Mouse (Mus musculus) kidney, adult 8-10 months (tissue): Measurements from ENCODE around the gene Sgms1.
A peak's percentile ranks its signal among the peaks of the same experiment; 100 is the strongest.

ENCODE experiments used
- DNase-seq, 2 experiments: peaks; one replicate each; pipeline ENCODE4 v3.0.0; 2022

Gene Sgms1

DNA sequence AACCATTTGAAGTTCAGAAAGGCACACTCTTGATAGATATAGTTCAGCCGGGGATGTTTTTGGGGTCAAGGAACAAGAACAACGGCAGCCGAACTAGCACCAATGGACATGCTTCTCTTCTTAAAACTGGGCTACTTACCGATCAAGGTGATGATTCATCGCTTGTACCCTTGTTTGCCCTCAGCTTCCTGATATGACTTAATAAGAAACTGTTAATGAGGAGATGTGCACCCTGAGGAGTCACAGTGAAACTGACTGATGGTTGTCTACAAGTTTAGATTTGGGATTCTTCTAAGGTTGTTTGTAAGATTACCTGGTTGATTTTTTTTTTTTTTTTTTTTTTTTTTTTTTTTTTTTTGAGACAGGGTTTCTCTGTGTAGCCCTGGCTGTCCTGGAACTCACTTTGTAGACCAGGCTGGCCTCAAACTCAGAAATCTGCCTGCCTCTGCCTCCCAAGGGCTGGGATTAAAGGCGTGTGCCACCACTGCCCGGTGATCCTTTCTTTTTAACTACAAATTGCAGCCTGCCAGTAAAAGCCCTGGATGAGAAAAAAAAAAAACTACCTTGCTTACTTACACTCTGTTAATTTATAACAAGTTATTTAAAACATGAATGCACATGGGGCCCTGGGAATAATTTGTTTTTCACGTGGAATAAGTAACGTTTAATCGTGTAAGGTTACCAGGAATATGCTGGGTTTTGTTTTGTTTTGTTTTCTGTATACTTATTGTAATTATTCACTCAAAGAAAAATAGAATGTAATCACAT lies 126.5 kb downstream of the Sgms1 start:
- peak in 1 of 2 experiments; percentile 46 for DNase-seq

DNA sequence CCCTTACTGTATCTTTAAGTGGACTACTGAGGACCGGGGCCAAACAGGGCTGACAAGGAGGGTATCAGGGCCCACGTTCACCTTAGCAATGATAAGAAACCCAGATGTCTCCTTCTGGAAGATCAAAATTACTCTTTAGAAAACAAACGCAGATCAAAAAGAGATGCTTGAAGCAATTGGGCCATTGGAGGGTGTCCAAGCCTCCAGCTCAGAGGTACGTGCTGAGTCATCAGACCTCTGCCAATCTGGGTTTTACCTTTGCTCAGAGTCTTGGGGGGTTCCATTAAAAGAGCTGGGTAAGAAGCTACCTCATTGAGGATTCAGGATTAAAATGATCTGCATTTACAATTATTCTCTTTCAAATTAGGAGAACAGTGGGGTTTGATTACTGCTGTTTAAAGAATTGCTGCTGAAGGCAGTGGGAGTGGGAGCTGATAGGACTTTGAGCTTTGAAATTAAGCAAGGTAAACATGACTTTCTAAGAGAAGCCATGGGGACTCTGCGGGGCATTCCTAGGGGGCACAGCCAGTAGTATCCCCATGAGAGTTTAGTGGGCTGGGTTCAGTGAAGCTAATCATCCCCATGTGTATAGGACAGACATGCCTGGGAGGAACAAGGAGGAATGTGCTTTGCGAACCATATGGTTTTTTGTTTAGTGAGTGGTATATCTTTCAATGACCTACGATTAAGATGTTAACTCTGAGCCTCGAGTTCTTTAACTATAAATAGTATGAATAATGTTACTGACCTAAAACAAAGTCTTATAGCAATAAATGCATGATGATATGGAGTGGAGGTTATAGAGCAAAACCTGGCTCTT lies 128.4 kb downstream of the Sgms1 start:
- DNase-seq, result peak; percentile 57 to 65

DNA sequence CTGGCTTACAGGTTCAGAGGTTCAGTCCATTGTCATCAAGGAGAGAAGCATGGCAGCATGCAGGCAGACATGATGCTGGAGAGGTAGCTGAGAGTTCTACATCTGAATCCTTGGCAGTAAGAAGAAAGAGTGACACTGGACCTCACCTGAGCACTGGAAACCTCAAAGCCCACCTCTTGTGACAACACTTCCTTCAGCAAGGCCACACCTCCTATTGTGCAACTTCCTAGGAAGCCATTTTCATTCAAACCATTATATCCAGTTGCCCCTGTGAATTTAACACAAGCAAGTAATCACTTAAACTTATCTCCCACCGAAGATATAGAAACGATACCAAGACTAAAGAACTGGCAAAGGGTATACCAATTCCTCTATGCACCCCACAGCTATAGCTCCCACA lies 129.7 kb downstream of the Sgms1 start:
- DNase-seq, result no peak

DNA sequence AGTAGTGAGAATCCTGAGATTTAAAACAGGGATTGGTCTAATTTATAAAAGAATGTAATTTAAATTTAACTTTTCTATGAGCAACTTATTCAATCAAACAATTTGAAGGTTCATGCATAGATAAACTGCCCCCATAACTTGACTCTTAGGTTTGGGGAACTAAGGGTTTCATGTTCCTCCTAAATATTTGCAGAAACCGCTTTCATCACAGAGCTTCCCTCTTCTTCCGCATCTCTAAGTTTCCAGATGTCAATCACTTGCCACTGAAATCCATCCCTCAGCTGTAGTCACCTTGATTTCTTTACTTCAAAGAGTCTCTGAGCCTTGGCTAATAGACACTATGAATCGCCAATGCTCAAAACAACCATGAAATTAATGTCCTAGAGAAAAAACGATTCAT lies 130.5 kb downstream of the Sgms1 start:
- no peak for DNase-seq

DNA sequence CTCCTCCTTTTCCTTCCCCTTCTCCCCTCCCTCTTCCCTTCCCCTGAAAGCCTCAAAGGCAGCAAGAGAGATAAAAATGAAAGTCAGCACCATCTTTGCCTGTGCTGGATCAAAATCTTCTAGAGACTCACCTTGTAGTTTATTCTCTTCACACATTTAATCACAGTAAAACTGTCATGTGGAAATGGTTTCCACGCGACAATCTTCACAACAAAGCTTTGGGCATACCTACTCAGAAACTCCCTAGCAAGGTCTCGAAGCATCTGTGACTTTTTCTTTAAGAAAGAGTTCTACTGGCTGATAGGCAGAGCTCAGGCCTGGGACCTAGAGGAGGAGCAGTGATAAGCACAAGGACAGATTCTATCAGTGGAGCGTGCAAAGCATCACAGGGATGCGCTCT lies 131.4 kb downstream of the Sgms1 start:
- no peak for DNase-seq

DNA sequence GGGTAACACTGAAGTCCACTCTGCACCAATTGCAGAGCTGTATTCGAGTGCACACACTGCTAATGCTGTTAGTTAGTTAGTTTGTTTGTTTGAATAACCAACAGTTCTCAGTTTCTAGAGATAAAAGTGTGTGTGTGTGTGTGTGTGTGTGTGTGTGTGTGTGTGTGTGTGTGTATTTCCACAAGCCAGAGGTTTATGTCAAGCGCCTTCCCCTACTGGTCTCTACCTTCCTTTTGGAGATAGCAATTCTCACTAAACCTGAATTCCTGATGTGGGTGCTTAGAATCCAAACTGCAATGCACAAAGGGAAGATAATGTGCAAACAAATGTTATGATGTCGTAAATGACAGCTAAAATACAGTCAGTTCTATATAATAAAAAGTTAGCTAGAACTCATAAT lies 131.9 kb downstream of the Sgms1 start:
- DNase-seq, result no peak

DNA sequence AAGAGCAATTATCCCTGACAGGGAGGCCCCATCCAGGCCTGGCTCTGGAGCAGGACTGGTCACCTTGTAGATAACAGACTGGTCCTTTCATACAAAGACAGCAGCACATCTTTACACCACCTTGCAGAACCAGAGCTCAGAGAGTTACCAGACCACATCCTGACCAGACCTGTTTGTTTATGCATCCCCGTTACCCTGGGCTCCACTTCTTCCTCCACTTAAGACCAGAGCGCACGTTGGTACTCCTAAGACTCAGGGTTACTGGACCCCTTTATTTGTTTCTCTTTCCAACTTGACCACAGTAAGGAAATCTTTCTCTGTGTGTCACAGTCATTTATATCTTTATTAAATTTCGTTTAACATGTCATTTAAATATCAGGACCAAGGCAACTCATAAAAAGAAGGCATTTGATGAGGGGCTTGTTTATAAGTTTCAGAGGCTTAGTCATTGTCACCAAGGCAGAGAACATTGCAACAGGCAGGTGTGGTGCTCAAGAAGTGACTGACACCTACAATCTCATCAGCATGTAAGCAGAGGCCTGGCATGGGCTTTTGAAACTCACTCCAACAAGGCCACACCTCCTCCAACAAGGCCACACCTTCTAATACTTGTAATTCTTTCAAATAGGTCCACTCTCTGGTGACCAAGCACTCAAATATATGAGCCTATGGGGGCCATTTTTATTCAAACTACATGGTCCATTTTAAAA lies 132.7 kb downstream of the Sgms1 start:
- no peak for DNase-seq

DNA sequence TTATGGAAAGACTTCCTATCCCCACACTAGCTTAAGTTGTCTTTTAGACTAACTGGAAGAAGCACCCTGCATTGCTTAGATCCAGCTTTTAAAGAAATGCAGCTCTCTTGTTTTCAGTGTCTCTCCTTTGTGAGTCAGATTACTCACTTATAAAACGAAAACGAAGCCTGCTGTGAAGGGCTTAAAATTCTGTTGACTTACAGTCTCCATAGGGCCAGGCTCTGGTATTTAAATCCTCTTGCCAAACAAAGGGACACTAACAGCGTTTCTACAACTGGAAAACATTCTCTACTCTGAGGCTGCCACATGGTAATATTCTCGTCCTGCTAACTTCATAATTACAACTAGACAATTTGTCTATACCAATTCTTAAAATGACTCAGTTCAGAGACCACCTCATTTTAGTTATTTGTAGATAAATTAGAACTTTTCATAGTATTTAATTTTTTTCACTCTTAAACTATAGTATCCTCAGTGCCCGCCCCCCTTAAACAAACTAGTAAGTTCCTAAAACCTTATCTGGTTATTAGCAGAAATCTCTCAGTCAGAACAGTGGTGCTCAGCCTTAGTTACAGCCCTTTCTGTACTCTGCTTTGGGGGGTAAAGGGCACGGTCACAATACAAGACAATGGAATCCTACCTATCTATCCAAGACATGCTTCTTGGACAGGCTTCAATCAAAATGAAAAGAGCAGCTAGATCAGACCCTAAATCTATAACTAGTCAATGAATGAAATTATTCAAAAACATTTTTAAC lies 133.9 kb downstream of the Sgms1 start:
- DNase-seq, result no peak

DNA sequence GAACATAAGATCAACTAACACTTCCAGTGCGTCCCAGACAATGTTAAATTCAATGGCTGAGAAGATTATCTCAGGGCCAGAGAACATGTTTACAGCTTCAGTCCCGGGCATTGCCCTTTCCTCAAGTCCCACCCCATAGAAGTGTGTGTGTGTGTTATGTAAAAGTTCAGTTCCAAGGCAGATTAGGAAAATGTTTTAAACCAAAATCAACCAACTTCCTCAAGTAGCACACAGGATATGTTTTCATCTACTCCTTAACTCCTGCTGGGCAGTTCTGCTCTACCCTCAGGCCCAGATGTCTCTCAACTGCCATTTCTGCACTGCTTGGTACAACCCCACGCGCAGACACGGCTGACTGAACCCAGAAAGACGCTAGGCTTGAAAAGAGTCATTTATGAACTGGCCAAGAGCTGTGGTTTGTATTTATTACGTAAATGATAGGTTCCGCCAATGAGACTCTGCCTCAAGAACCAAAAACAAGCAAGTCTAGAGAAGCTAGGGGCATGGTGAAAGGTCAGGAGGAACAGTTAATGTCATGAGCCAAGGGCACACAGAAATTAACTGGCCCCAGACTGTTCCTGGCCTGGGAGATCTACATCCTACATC lies 134.7 kb downstream of the Sgms1 start:
- DNase-seq, result peak; percentile 55 to 66

DNA sequence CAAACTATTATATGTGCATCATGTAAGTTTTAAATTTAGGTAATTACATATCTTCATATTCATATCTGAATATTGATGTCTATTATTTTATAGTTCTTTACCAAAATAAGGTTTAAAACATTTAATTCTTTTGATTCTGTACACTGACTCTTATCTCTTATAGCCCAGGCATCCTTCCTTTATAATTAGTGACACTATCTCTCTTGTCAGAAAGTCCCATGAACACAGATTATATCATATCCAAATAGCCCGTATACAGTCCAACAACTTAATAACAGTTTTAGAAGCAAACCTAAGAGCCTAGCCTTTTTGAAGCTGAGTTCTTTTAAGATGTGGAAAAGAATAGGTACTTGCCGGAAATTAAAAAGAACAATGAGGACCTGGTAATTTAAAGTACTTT lies 135.3 kb downstream of the Sgms1 start:
- DNase-seq, result no peak

DNA sequence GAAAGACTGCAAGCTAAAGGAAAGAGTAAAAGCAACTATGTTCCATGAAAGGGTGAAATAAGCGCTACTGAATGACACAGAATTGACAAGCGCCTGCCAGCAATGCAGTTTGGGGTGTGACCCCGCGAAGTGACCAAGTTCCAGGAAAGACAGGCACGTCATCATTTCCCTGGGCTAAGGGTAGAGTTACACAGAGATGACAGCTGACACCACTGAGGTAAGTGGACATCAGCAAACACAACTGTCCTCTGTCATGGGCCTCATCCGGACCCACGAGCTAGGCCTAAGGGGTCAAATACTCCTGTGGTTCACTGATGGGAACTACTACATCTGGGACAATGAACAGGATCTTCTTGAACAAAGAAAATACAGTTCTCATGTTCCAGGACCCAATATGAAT lies 136.5 kb downstream of the Sgms1 start:
- DNase-seq, result no peak

DNA sequence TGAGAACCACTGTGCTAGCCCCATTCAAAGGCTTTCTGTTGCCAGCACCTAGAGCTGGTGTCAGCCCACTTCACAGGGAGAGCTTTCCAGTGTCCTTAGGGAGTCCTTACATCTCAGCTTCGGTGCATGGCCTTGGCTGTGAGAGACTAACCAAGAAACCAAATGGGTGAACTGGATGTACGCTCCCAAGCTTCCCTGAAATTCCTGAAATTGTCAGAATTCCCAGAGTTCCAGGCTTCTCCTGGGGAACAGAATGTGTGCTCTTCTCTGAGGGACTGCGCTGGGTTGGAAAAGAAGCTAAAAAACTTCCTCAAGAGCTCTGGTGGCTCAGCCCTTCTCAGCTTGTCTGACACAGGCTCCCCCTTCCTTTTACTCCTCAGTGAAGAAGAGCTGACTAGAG lies 137.1 kb downstream of the Sgms1 start:
- no peak for DNase-seq

DNA sequence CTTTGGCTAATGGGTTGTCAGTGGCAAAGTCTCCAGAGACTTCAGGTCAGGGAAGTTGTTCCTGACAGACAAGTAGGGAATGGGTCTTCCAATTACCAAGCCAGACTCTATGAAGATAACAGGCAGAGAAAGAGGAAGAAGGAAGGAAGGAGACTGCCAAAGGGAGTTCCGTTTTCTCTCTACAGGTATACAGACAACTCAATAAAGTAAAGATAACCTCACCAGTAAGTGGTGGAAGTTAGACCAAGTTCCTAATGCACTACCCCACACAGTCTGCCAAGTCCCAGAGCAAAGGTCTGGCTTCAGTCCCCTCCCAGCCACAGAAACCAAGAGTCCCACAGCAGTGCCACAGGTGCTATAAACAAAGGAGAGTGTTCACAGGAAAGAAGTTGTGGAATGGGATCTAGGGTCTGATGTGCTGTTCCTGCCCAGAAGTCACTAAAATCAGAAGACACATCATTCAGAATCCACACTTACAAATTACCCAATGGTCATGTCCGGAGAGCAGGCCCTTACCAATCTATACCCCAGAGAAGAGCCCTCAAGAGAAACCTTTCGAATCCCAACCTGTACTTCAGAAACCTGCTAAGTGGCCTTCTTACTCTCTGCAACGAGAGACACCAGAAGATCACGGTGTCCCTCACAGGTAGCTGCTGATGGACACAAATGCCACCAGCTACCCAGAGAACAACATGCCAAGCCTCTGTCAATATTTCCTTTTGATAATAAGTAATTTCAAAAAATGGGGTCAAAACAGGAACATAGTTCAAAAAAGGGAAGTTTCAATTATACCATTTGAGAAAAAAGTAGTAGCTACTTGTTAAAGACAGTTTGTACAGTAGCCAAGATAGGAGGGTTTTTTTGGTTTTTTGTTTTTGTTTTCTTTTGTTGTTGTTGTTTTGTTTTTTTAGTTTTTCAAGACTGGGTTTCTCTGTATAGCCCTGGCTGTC lies 140.1 kb downstream of the Sgms1 start:
- no peak for DNase-seq

DNA sequence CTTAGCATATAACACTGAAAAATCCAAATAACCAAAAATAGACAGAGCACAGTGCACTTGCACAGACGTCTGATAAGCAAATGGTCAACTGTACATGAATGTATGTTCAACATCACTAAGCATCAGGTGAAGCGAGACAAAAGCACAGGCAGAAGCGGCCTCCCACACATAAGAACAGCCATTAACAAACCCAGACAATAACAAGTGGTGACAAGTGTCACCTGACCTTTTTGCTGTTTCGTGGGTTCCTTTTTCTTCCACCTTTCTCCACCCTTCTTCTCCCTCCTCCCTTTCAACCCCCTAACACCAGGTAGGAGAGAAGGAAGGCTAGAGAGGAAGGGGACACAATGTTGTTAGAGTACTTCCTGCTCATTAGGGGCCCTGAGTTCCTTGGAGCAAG lies 144.6 kb downstream of the Sgms1 start:
- DNase-seq, result no peak

DNA sequence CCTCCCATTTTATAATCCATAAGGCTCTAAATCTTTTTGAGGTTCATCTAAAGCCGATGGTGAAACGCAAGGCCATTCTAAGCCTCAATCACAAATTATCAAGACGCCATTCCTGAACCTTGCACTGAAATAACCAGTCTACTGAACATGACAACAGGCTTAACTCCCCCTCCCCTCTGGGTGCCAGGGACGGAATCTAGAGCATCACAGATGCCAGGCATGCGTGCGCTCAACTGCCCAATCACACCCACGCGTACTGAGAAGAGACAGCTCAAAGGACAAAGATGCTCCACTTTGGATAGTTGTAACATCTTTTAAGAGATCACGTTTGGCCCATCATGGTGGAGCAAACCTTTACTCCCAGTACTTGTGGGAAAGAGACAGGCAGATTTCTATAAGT lies 146.3 kb downstream of the Sgms1 start:
- DNase-seq, result no peak

DNA sequence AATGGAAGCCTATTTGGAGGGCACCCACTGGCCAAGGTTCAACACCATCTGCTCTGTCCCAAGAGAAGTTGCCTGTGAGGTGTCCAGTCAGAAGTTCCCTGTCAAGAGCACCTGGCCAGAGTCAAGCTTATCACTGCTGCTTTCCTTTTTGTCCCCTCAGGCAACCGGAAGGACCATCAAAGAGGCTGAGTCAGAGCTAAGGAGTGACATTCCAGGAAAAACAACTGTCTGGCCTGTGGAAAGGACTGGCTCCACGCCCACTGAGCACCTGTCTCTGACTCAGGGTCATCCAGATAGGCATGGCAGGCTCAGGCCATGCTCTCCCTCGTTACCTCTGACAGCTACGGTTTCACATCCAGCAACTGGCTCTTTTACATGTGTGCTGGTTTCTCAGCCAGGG lies 147.4 kb downstream of the Sgms1 start:
- peak in 1 of 2 experiments; percentile 46 for DNase-seq

DNA sequence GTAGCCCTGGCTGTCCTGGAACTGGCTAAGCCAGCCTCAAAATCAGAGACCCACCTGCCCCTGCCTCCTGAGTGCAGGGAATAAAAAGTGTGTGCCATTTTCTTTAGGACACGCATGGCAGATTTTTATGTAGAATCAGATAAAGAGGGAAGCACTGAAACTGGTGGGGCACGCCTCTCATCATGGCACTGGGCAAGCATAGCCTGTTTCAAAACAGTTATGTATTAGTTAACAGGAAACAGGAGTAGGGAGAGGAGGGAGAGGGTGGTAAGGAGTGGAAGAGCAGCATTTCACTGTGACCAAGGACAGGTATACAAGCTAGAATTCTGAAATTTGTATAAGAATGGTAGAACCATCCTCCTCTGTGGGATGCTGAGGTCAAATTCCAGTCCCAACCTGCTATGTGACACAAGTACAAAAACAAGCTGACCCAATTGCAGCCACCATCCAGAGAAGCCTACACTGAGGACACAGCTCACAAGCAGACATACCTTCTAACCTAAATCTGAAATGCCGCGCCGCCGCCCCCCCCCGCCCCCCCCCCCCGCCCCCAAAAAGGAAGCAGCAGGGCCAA lies 149.0 kb downstream of the Sgms1 start:
- no peak for DNase-seq

DNA sequence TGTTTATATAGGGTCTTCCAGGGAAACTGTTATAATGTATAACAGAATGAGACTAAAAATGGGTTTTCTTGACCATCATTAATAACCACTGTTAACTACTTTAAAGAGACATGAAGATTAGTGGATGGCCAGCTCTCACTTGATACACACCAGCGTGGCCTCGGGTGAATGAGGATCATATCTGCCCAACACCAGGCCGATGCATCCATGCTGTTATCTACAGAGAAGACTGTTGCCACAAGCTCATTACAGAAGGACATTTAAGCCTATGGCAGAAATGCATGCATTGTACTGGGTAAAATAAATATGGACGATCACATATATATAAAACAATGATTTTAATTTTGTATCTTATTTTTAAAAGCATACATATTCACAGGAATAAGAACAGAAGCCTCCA lies 149.6 kb downstream of the Sgms1 start:
- DNase-seq, result no peak

DNA sequence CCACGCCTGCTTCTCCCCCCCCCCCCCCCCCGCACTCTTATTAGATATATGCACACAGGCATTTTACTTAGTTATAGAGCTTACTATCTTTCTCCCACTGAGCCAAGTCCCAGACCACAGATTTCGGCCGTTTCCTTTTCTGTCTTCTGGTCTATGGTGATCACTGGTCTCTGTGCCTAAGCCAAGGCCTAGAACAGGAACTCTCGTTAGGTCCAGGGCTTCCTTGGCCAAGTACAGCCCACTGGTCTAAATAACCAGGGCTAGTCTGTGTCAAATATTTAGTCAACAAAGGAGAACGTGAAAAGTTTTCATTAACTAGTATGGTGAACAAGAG lies 150.1 kb downstream of the Sgms1 start:
- no peak for DNase-seq

DNA sequence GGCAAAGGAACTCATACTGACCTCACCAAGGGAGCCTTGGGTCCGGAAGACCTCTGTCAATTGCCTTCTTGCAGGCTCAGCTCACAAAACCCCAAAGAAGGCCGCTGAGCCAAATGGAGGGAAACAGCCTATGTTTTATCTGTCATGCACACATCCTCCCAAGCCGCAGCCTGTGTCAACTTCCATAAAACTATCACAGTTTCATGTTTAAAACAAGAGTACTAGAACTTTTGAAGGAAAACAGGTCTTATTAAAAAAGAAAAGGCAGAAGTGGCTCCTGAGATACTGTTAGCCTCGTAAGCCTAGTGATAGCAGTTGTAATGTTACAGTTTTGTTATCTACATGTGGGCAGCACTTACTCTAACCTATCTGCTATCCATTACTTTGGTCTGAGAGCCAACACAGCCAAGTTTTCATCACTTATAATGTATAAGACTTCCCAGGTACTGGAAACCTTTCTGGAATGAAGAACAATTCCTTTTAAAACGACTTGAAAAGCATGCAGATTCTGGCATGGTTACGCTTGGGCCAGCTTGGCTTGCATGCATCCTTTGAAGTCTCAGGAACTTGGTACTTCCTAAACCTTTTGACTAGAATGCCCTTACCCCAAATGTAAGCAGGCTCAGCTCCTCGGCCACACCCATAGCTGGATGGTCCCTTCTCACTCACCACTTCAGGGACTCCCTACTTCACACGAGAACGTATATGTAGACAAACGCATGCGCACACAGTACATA lies 150.6 kb downstream of the Sgms1 start:
- no peak for DNase-seq
